Mouse (Mus musculus) heart, postnatal 25 days (tissue): ENCODE measurements around the gene Rsf1. TPM values are rescaled to one million over a fixed set of nuclear protein-coding genes. Genes with fewer than 3 reads are reported as not detected.

ENCODE experiments used
- DNase-seq: peaks from one replicate; pipeline ENCODE4 v3.0.0; 2022; ENCODE audit warnings: low spot score
- intact Hi-C: fragments of 180-260 bp; cut with DNase I; formaldehyde crosslinking; loops from one replicate; pipeline ENCODE4 v1.15.1; 2025
- total RNA-seq, 2 experiments: library from RNA; stranded (reverse); gene quantifications; 2 replicates each; pipeline ENCODE4 v1.2.3; 2021

The Rsf1 gene
- total RNA-seq, 2 experiments from 2014 or later: 15.0 to 17.4 TPM

GRCm38 (mm10) chr7:97623402-97623801, 43.7 kb downstream of the Rsf1 start:
- DNase-seq: no peak
- intact Hi-C loops: no loop called here

GRCm38 (mm10) chr7:97629351-97629750, 49.7 kb downstream of the Rsf1 start:
- no peak for DNase-seq
- intact Hi-C loops: no loop called here

GRCm38 (mm10) chr7:97631290-97631689, 51.6 kb downstream of the Rsf1 start:
- intact Hi-C loops: no loop called here

GRCm38 (mm10) chr7:97632897-97633296, 53.2 kb downstream of the Rsf1 start:
- no peak for DNase-seq
- intact Hi-C loops: no loop called here

More at GRCm38 (mm10) chr7:97631290-97631689, 51.6 kb downstream of the Rsf1 start:
- DNase-seq: no peak

GRCm38 (mm10) chr7:97645060-97645459, 65.4 kb downstream of the Rsf1 start:
- intact Hi-C loops: no loop called here
- no peak for DNase-seq

GRCm38 (mm10) chr7:97647656-97648055, 68.0 kb downstream of the Rsf1 start:
- no peak for DNase-seq
- intact Hi-C loops: no loop called here

GRCm38 (mm10) chr7:97650729-97651128, 71.0 kb downstream of the Rsf1 start:
- intact Hi-C loops: no loop called here
- no peak for DNase-seq

GRCm38 (mm10) chr7:97656144-97656543, 76.5 kb downstream of the Rsf1 start:
- intact Hi-C loops: no loop called here
- no peak for DNase-seq

- DNase-seq: no peak
- intact Hi-C loops: no loop called here
Measured at GRCm38 (mm10) chr7:97661634-97662033, 81.9 kb downstream of the Rsf1 start.

GRCm38 (mm10) chr7:97679239-97679638, 99.5 kb downstream of the Rsf1 start:
- intact Hi-C loops: loop anchor here (2.0 to 5.0 kb wide), 2 partner anchors 102 to 254 kb away; partner anchors contain the start of genes Aamdc and Rsf1
- no peak for DNase-seq

GRCm38 (mm10) chr7:97687831-97688230, 108.1 kb downstream of the Rsf1 start:
- no peak for DNase-seq
- intact Hi-C loops: no loop called here

- intact Hi-C loops: loop anchor here (5.0 kb wide), 2 partner anchors 113 to 213 kb away; partner anchors contain the start of gene Ints4
- no peak for DNase-seq
Measured at GRCm38 (mm10) chr7:97695441-97695840, 115.8 kb downstream of the Rsf1 start.

GRCm38 (mm10) chr7:97696133-97696505, 116.4 kb downstream of the Rsf1 start:
- intact Hi-C loops: loop anchor here (5.0 kb wide), 2 partner anchors 114 to 214 kb away; partner anchors contain the start of gene Ints4
- no peak for DNase-seq

GRCm38 (mm10) chr7:97696506-97697254, 117.0 kb downstream of the Rsf1 start, which contains the start of gene Clns1a:
TSS of gene Clns1a (plus strand) at chr7:97696634.
- intact Hi-C loops: loop anchor here (5.0 kb wide), 2 partner anchors 114 to 214 kb away; partner anchors contain the start of gene Ints4
- DNase-seq: peak; percentile 81

- DNase-seq: no peak
- intact Hi-C loops: no loop called here
Measured at GRCm38 (mm10) chr7:97700173-97700572, 120.5 kb downstream of the Rsf1 start.

- no peak for DNase-seq
- intact Hi-C loops: no loop called here
Measured at GRCm38 (mm10) chr7:97701106-97701505, 121.4 kb downstream of the Rsf1 start.

GRCm38 (mm10) chr7:97707123-97707522, 127.4 kb downstream of the Rsf1 start:
- no peak for DNase-seq

GRCm38 (mm10) chr7:97707809-97708208, 128.1 kb downstream of the Rsf1 start:
- no peak for DNase-seq
- intact Hi-C loops: no loop called here

More at GRCm38 (mm10) chr7:97707123-97707522, 127.4 kb downstream of the Rsf1 start:
- intact Hi-C loops: no loop called here

GRCm38 (mm10) chr7:97709204-97709603, 129.5 kb downstream of the Rsf1 start:
- intact Hi-C loops: no loop called here
- DNase-seq: no peak

GRCm38 (mm10) chr7:97714651-97715050, 135.0 kb downstream of the Rsf1 start:
- DNase-seq: no peak
- intact Hi-C loops: no loop called here

- intact Hi-C loops: no loop called here
- no peak for DNase-seq
Measured at GRCm38 (mm10) chr7:97717326-97717725, 137.6 kb downstream of the Rsf1 start.

GRCm38 (mm10) chr7:97719078-97719477, 139.4 kb downstream of the Rsf1 start:
- DNase-seq: no peak
- intact Hi-C loops: no loop called here
